Mouse (Mus musculus): ENCODE measurements around the gene 3425401B19Rik. TPM values are rescaled to one million over a fixed set of nuclear protein-coding genes. Genes with fewer than 3 reads are reported as not detected.

3425401B19Rik gene
- polyA plus RNA-seq, 1 experiment from 2014 or later: 0.40 TPM

- WGBS: 84% methylated on average over 8 of the region's 8 CpGs
These were observed 12.7 kb upstream of the 3425401B19Rik start for GRCm38 (mm10) chr14:32697774-32698173.

GRCm38 (mm10) chr14:32696344-32696743 lies 11.3 kb upstream of the 3425401B19Rik start:
- 93% methylated on average over 2 of the region's 2 CpGs for WGBS
- Histone ChIP-seq H3K4me2 (no peak overlapping the region), H3K9me3 (no peaks in the 10 kb centered on the region), H3K9ac (no peak overlapping the region), H3K4me3 (no peak overlapping the region), H3K36me3 (no peaks in the 10 kb centered on the region), H3K4me1 (replicated peaks) (peaks cover 9% of the 10 kb centered on the region; the same call in 1 of the 2 replicates), H3K27ac (replicated peaks) (no peak overlapping the region), H3K27me3 (no peaks in the 10 kb centered on the region)
- ATAC-seq (ENCODE audit: low read depth): no peak

More at GRCm38 (mm10) chr14:32697774-32698173, 12.7 kb upstream of the 3425401B19Rik start:
- Histone ChIP-seq H3K36me3 (no peaks in the 10 kb centered on the region), H3K4me2 (no peak overlapping the region), H3K4me1 (replicated peaks) (peaks cover 9% of the 10 kb centered on the region; the same call in 1 of the 2 replicates), H3K4me3 (no peak overlapping the region), H3K9me3 (no peaks in the 10 kb centered on the region), H3K27ac (replicated peaks) (no peak overlapping the region), H3K27me3 (no peaks in the 10 kb centered on the region), H3K9ac (no peak overlapping the region)
- no peak for ATAC-seq (ENCODE audit: low read depth)

- H3K4me3 ChIP-seq: no peak overlapping the region
- no peaks in the 10 kb centered on the region for H3K36me3 ChIP-seq
- no peak overlapping the region for H3K27ac ChIP-seq (replicated peaks)
- no peak for ATAC-seq (ENCODE audit: low read depth)
- no peaks in the 10 kb centered on the region for H3K9me3 ChIP-seq
- H3K9ac ChIP-seq: no peak overlapping the region
- H3K4me2 ChIP-seq: no peak overlapping the region
- 90% methylated on average over 2 of the region's 2 CpGs for WGBS
- peaks cover 9% of the 10 kb centered on the region; the same call in 1 of the 2 replicates for H3K4me1 ChIP-seq (replicated peaks)
- no peaks in the 10 kb centered on the region for H3K27me3 ChIP-seq
These were observed 10.8 kb upstream of the 3425401B19Rik start for GRCm38 (mm10) chr14:32695906-32696305.

- H3K4me3 ChIP-seq: no peak overlapping the region
- WGBS: 82% methylated on average over 19 of the region's 19 CpGs
- no peaks in the 10 kb centered on the region for H3K27me3 ChIP-seq
- peak; percentile 47 for ATAC-seq (ENCODE audit: low read depth)
- peaks cover 27% of the 10 kb centered on the region for H3K4me1 ChIP-seq (replicated peaks)
- H3K4me2 ChIP-seq: no peak overlapping the region
- no peak overlapping the region for H3K9ac ChIP-seq
- H3K27ac ChIP-seq (replicated peaks): peak overlapping the region; percentile 38
- no peaks in the 10 kb centered on the region for H3K9me3 ChIP-seq
- no peaks in the 10 kb centered on the region for H3K36me3 ChIP-seq
These were observed 373 bp downstream of the 3425401B19Rik start for GRCm38 (mm10) chr14:32684735-32685105.

GRCm38 (mm10) chr14:32683982-32684734 lies 935 bp downstream of the 3425401B19Rik start:
- peak overlapping the region; percentile 38; the same call in 1 of the 2 replicates for H3K27ac ChIP-seq (replicated peaks)
- H3K27me3 ChIP-seq: no peaks in the 10 kb centered on the region
- H3K4me1 ChIP-seq (replicated peaks): peaks cover 27% of the 10 kb centered on the region
- ATAC-seq (ENCODE audit: low read depth): peak; percentile 75
- 42% methylated on average over 19 of the region's 19 CpGs for WGBS
- no peak overlapping the region for H3K9ac ChIP-seq
- no peaks in the 10 kb centered on the region for H3K36me3 ChIP-seq
- H3K4me2 ChIP-seq: peak overlapping the region; percentile 7
- H3K4me3 ChIP-seq: no peak overlapping the region
- H3K9me3 ChIP-seq: no peaks in the 10 kb centered on the region

- H3K4me1 ChIP-seq (replicated peaks): peaks cover 27% of the 10 kb centered on the region
- H3K9ac ChIP-seq: no peak overlapping the region
- no peak overlapping the region; the same call in 1 of the 2 replicates for H3K27ac ChIP-seq (replicated peaks)
- WGBS: 60% methylated on average over 19 of the region's 19 CpGs
- H3K27me3 ChIP-seq: no peaks in the 10 kb centered on the region
- H3K4me3 ChIP-seq: no peak overlapping the region
- H3K9me3 ChIP-seq: no peaks in the 10 kb centered on the region
- H3K36me3 ChIP-seq: no peaks in the 10 kb centered on the region
- peak; percentile 19; the same call in 1 of the 2 replicates for ATAC-seq (ENCODE audit: low read depth)
- H3K4me2 ChIP-seq: no peak overlapping the region
These were observed 1.7 kb downstream of the 3425401B19Rik start for GRCm38 (mm10) chr14:32683251-32683838.

GRCm38 (mm10) chr14:32682536-32682935 lies 2.6 kb downstream of the 3425401B19Rik start:
- no peak for ATAC-seq (ENCODE audit: low read depth)
- Histone ChIP-seq H3K27me3 (no peaks in the 10 kb centered on the region), H3K9me3 (no peaks in the 10 kb centered on the region), H3K4me2 (no peak overlapping the region), H3K9ac (no peak overlapping the region), H3K4me1 (replicated peaks) (peaks cover 27% of the 10 kb centered on the region), H3K4me3 (no peak overlapping the region), H3K36me3 (no peaks in the 10 kb centered on the region), H3K27ac (replicated peaks) (no peak overlapping the region)
- WGBS: 90% methylated on average over 12 of the region's 12 CpGs

GRCm38 (mm10) chr14:32681603-32682002 lies 3.5 kb downstream of the 3425401B19Rik start:
- Histone ChIP-seq H3K27me3 (no peaks in the 10 kb centered on the region), H3K27ac (replicated peaks) (no peak overlapping the region), H3K36me3 (no peaks in the 10 kb centered on the region), H3K9ac (no peak overlapping the region), H3K9me3 (no peaks in the 10 kb centered on the region), H3K4me2 (no peak overlapping the region), H3K4me1 (replicated peaks) (peaks cover 27% of the 10 kb centered on the region), H3K4me3 (no peak overlapping the region)
- 50% methylated on average over 3 of the region's 3 CpGs for WGBS
- ATAC-seq (ENCODE audit: low read depth): no peak

- H3K36me3 ChIP-seq: no peaks in the 10 kb centered on the region
- H3K9me3 ChIP-seq: no peaks in the 10 kb centered on the region
- peaks cover 11% of the 10 kb centered on the region for H3K4me1 ChIP-seq (replicated peaks)
- no peak overlapping the region for H3K4me2 ChIP-seq
- ATAC-seq (ENCODE audit: low read depth): no peak
- H3K27me3 ChIP-seq: no peaks in the 10 kb centered on the region
- no peak overlapping the region for H3K9ac ChIP-seq
- WGBS: 71% methylated on average over 3 of the region's 3 CpGs
- no peak overlapping the region for H3K27ac ChIP-seq (replicated peaks)
- H3K4me3 ChIP-seq: no peak overlapping the region
These were observed 6.5 kb downstream of the 3425401B19Rik start for GRCm38 (mm10) chr14:32678565-32678964.

- Histone ChIP-seq H3K9me3 (no peaks in the 10 kb centered on the region), H3K9ac (no peak overlapping the region), H3K4me3 (no peak overlapping the region), H3K4me1 (replicated peaks) (no peaks in the 10 kb centered on the region; the same call in 1 of the 2 replicates), H3K27me3 (no peaks in the 10 kb centered on the region), H3K27ac (replicated peaks) (no peak overlapping the region), H3K36me3 (no peaks in the 10 kb centered on the region), H3K4me2 (no peak overlapping the region)
- WGBS: 57% methylated on average over 3 of the region's 3 CpGs
- ATAC-seq (ENCODE audit: low read depth): peak; percentile 47; the same call in 1 of the 2 replicates
These were observed 11.9 kb downstream of the 3425401B19Rik start for GRCm38 (mm10) chr14:32673178-32673577.

- no peaks in the 10 kb centered on the region for H3K4me1 ChIP-seq (replicated peaks)
- no peak overlapping the region for H3K9ac ChIP-seq
- H3K36me3 ChIP-seq: no peaks in the 10 kb centered on the region
- H3K4me3 ChIP-seq: no peak overlapping the region
- H3K4me2 ChIP-seq: no peak overlapping the region
- H3K27me3 ChIP-seq: no peaks in the 10 kb centered on the region
- no peaks in the 10 kb centered on the region for H3K9me3 ChIP-seq
- H3K27ac ChIP-seq (replicated peaks): no peak overlapping the region
- no peak for ATAC-seq (ENCODE audit: low read depth)
- WGBS: 92% methylated on average over 6 of the region's 6 CpGs
These were observed 22.0 kb downstream of the 3425401B19Rik start for GRCm38 (mm10) chr14:32663099-32663498.

- H3K9me3 ChIP-seq: no peaks in the 10 kb centered on the region
- H3K27ac ChIP-seq (replicated peaks): no peak overlapping the region
- 75% methylated on average over 9 of the region's 9 CpGs for WGBS
- no peaks in the 10 kb centered on the region for H3K36me3 ChIP-seq
- no peak overlapping the region for H3K4me3 ChIP-seq
- no peaks in the 10 kb centered on the region for H3K4me1 ChIP-seq (replicated peaks)
- H3K27me3 ChIP-seq: no peaks in the 10 kb centered on the region
- no peak for ATAC-seq (ENCODE audit: low read depth)
- no peak overlapping the region for H3K4me2 ChIP-seq
- no peak overlapping the region for H3K9ac ChIP-seq
These were observed 25.3 kb downstream of the 3425401B19Rik start for GRCm38 (mm10) chr14:32659781-32660180.
